Mouse (Mus musculus) E14TG2a.4 (cell line): ENCODE results near the gene Tlr7.

Experiments
- CTCF ChIP-seq: conservative IDR thresholded peaks from 2 replicates; pipeline ENCODE4 v1.5.1; 2014; ENCODE audit warnings: low read length
- POU5F1 ChIP-seq: IDR thresholded peaks from 2 replicates; pipeline ENCODE4 v1.6.1; 2014; ENCODE audit warnings: low read length, borderline replicate concordance

DNA sequence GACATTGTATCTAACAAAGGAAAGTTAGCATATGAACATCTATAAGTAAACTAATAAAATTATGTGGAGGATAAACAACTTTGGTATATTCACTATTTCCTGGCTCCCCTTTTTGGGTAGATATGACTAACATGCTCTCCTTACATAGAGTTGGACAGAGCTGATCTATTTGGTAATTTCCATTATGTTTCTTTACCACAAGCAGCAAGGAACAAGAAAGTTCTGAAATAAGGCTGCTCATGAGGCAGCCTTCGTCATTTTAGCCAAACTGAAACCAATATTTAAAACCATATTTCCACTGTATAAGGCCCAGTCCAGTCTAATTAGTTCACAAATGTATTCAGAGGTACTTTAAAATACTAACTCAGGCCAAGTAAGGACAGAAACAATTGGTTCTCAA is 16.1 kb upstream of the Tlr7 start:
- TF ChIP-seq CTCF (no peak), POU5F1 (no peak)
